Mouse (Mus musculus): ENCODE results near the gene Tas2r119. TPM values are rescaled to one million over a fixed set of nuclear protein-coding genes. Genes with fewer than 3 reads are reported as not detected.

Tas2r119 gene
- not detected in 2 replicates for polyA plus RNA-seq (2016; fragmentation: Nextera tagmentation; extraction: Ambion mirVana)

DNA sequence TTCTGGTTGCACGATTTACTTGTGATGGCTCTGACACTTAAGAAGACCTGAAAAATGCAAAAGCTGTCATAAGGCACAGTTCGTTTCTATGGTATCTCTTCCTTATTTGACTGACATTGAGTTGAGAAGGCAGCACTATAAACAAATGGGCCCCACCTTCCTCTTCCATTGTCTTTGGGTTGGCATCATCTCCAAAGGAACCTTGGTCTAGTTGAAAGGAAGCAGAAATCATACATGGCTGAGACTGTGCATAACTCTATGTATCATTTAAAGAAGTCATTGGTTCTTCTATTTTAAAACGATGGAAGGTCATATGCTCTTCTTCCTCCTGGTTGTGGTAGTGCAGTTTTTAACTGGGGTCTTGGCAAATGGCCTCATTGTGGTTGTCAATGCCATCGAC, at the start of gene Tas2r119:
TSS of gene Tas2r119 (plus strand) at position 301 of the 400 bp plus-strand sequence.
- Histone ChIP-seq H3K4me3 (no peak within 1 kb of the TSS), H3K36me3 (no peaks in the 10 kb centered on the region), H3K4me2 (no peak within 1 kb of the TSS), H3K9ac (no peak within 1 kb of the TSS), H3K27ac (no peak within 1 kb of the TSS), H3K4me1 (no peaks in the 10 kb centered on the region), H3K27me3 (replicated peaks) (no peaks in the 10 kb centered on the region), H3K9me3 (replicated peaks) (no peaks in the 10 kb centered on the region)
- 64% methylated on average over 4 of the region's 4 CpGs for WGBS (ENCODE audit: insufficient replicate concordance)
- ATAC-seq = no peak

DNA sequence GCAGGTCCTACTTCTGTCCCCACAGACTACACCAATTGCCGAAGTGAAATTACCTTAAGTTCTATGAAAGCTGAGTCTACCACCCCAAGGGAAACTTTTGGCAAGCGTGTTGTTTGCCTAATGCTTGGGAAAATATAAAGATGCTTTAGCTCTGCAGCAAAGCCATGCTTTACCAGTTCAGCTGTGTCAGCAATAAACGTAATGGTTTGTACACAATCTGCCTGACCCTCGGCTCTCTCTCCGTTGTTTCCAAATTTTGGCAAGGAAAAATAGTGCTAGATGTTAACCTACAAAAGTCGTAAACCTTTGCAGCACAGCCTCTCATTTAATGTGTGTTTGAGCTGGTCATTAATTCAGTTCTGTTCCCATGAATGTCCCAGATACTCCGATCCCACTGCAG, 44.8 kb upstream of the Tas2r119 start:
- no peaks in the 10 kb centered on the region for H3K4me1 ChIP-seq
- H3K36me3 ChIP-seq = no peaks in the 10 kb centered on the region
- no peak overlapping the region for H3K4me2 ChIP-seq
- H3K9ac ChIP-seq = no peak overlapping the region
- 71% methylated on average over 7 of the region's 7 CpGs for WGBS (ENCODE audit: insufficient replicate concordance)
- no peak for ATAC-seq
- no peak overlapping the region for H3K27ac ChIP-seq
- H3K27me3 ChIP-seq (replicated peaks) = no peaks in the 10 kb centered on the region
- H3K9me3 ChIP-seq (replicated peaks) = no peaks in the 10 kb centered on the region
- no peak overlapping the region for H3K4me3 ChIP-seq

DNA sequence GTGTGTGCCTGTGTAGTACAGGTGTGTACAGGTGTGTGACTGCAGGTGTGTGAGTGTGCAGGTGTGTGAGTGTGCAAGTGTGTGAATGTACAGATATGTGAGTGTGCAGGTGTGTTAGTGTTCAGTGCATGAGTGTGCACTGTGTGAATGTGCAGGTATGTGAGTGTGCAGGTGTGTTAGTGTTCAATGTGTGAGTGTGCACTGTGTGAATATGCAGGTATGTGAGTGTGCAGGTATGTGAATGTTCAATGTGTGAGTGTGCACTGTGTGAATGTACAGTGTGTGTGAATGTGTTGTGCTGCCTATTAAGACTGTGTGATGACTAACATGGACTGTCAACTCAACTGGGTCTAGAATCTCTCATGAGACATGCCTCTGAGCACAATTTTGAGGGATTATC, 35.4 kb upstream of the Tas2r119 start:
- Histone ChIP-seq H3K4me2 (no peak overlapping the region), H3K27ac (no peak overlapping the region), H3K4me1 (no peaks in the 10 kb centered on the region), H3K27me3 (replicated peaks) (no peaks in the 10 kb centered on the region), H3K4me3 (no peak overlapping the region), H3K36me3 (no peaks in the 10 kb centered on the region), H3K9ac (no peak overlapping the region), H3K9me3 (replicated peaks) (no peaks in the 10 kb centered on the region)
- ATAC-seq = no peak

DNA sequence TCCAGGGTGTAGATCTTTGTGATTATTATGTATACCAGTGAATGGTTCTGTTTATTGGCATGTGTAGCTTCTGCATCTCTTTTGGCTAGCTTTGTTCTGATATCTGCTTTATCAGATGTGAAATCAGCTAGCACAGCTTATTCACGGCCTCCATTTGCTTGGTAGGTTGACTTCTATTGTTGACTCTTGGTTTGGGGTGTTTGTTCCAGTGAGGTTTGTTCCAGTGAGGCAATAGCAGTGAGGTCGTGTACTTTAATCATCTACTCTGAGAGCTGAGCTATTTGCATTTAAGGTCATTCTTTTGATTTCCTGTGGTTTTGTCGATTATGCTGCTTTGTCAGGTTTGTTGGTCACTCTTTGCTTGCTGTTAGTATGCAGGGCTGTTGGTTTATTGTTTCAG, 32.8 kb upstream of the Tas2r119 start:
- no peaks in the 10 kb centered on the region for H3K36me3 ChIP-seq
- no peak overlapping the region for H3K27ac ChIP-seq
- no peaks in the 10 kb centered on the region for H3K9me3 ChIP-seq (replicated peaks)
- no peak overlapping the region for H3K4me2 ChIP-seq
- no peak for ATAC-seq
- H3K4me1 ChIP-seq = no peaks in the 10 kb centered on the region
- H3K4me3 ChIP-seq = no peak overlapping the region
- WGBS (ENCODE audit: insufficient replicate concordance) = 33% methylated on average over 3 of the region's 3 CpGs
- no peaks in the 10 kb centered on the region for H3K27me3 ChIP-seq (replicated peaks)
- H3K9ac ChIP-seq = no peak overlapping the region

DNA sequence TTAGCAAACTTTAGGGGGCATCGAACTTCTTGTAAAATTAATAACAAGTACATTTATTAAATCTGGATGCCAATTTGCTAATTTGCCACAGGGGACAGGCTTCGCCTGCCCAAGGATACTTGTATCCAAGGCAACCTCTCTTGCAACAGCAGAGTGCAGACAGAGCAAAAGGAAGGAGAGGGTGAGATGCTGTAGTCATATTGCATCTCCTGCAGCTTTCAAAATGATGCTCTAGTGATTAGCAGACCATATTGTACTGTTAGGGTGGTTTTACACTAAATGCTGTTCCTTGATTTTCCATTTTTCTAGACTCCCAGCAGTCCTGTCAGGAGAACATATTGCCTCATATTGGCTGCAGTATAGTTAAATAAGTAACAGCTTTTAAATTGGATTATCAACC, 23.7 kb upstream of the Tas2r119 start:
- Histone ChIP-seq H3K27me3 (replicated peaks) (no peaks in the 10 kb centered on the region), H3K4me2 (no peak overlapping the region), H3K36me3 (no peaks in the 10 kb centered on the region), H3K4me3 (no peak overlapping the region), H3K9ac (no peak overlapping the region), H3K27ac (no peak overlapping the region), H3K9me3 (replicated peaks) (no peaks in the 10 kb centered on the region), H3K4me1 (no peaks in the 10 kb centered on the region)
- 65% methylated on average over 2 of the region's 2 CpGs for WGBS (ENCODE audit: insufficient replicate concordance)
- ATAC-seq = no peak

DNA sequence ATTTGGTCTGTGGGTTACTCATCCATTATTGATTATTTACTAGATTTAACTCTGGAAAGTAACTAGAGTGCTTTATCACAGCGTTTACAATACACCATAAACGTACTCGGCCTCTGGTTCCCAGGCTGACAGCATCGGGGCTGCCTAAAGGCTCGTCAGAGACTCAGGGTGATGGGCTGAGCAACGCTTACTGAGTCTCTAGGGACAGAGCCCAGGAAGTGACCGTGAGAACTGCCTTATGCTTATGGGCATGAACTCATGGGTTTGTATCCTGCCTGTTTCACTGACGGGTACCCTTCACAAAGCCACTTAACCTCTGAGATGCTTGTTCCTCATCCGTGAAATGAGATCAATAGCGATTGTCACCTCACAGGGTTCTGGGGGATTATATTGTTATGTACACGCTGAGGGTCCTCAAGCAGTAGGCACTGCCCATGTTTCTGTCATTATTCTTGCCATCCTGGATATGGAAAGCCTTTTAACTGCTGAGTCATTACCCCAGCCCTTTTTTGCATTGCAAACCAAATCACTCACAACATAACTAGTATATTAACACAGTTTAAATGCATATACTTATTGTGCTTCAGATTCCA, 23.1 kb upstream of the Tas2r119 start:
- H3K36me3 ChIP-seq = no peaks in the 10 kb centered on the region
- WGBS (ENCODE audit: insufficient replicate concordance) = 67% methylated on average over 11 of the region's 11 CpGs
- H3K27ac ChIP-seq = no peak overlapping the region
- no peaks in the 10 kb centered on the region for H3K9me3 ChIP-seq (replicated peaks)
- no peaks in the 10 kb centered on the region for H3K4me1 ChIP-seq
- no peak overlapping the region for H3K4me3 ChIP-seq
- H3K27me3 ChIP-seq (replicated peaks) = no peaks in the 10 kb centered on the region
- H3K4me2 ChIP-seq = no peak overlapping the region
- no peak overlapping the region for H3K9ac ChIP-seq
- ATAC-seq = no peak

DNA sequence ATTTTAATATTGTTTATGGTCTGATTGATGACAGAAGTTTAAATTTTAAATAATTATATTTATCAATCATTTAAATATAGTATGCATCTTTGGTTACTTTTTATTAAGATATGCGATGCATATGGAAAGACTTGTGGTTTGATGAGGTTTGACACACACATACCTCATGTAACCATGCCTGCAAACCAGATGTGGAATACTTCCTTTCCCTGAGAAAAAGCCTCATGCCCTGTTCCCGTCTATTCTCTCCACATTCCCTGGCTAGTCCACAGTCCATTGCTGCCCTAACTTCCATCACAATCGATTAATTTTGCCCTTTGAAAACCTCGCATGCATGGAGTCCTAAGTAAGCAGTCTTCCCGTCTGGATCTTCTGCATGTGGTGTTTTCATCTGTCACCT, 21.0 kb upstream of the Tas2r119 start:
- Histone ChIP-seq H3K36me3 (no peaks in the 10 kb centered on the region), H3K9me3 (replicated peaks) (no peaks in the 10 kb centered on the region), H3K4me1 (no peaks in the 10 kb centered on the region), H3K4me2 (no peak overlapping the region), H3K9ac (no peak overlapping the region), H3K27ac (no peak overlapping the region), H3K27me3 (replicated peaks) (no peaks in the 10 kb centered on the region), H3K4me3 (no peak overlapping the region)
- 78% methylated on average over 5 of the region's 5 CpGs for WGBS (ENCODE audit: insufficient replicate concordance)
- ATAC-seq = no peak

DNA sequence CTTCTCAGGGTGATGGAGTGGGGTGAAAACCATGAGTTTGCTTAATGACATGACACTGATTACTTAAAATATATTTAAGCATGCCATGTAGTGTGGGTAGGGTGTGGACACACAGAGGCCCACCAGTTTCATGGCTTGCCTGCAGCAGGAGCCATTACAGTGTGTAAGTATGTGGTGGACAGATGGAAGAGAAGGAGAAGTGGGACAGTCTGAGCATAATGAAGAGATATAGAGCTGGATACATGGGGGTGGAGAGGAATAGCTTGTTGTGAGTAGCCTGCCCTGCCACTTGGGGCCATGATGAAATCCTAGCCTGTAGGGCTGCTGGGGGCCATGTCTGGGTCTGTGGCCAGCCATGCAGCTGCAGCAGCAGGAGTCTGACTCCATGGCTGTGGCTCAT, 16.8 kb upstream of the Tas2r119 start:
- Histone ChIP-seq H3K4me2 (no peak overlapping the region), H3K9me3 (replicated peaks) (no peaks in the 10 kb centered on the region), H3K36me3 (no peaks in the 10 kb centered on the region), H3K4me3 (no peak overlapping the region), H3K27ac (no peak overlapping the region), H3K9ac (no peak overlapping the region), H3K27me3 (replicated peaks) (no peaks in the 10 kb centered on the region), H3K4me1 (no peaks in the 10 kb centered on the region)
- no peak for ATAC-seq

DNA sequence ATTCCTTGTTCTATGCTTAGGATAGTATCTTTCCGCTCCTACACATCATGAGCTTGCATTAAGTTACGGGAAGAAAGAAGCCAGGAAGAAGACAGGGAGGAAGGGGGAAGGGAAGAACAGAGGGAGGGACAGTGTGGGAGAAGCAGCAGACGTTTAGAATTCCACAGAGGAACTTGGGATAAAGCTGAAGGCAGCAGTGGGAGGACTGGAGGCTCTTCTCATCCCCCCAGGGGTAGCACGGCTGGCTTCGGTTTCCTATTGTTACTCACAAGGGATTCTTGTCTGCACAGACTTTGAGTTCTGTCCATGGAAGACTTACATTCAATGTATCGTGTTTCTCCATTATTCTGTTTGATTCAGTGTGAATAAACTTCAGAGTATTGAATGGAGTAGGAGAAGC, 5.3 kb upstream of the Tas2r119 start:
- Histone ChIP-seq H3K27ac (no peak overlapping the region), H3K4me2 (no peak overlapping the region), H3K36me3 (no peaks in the 10 kb centered on the region), H3K27me3 (replicated peaks) (no peaks in the 10 kb centered on the region), H3K4me3 (no peak overlapping the region), H3K9me3 (replicated peaks) (no peaks in the 10 kb centered on the region), H3K9ac (no peak overlapping the region), H3K4me1 (no peaks in the 10 kb centered on the region)
- no peak for ATAC-seq
- WGBS (ENCODE audit: insufficient replicate concordance) = 52% methylated on average over 6 of the region's 6 CpGs

DNA sequence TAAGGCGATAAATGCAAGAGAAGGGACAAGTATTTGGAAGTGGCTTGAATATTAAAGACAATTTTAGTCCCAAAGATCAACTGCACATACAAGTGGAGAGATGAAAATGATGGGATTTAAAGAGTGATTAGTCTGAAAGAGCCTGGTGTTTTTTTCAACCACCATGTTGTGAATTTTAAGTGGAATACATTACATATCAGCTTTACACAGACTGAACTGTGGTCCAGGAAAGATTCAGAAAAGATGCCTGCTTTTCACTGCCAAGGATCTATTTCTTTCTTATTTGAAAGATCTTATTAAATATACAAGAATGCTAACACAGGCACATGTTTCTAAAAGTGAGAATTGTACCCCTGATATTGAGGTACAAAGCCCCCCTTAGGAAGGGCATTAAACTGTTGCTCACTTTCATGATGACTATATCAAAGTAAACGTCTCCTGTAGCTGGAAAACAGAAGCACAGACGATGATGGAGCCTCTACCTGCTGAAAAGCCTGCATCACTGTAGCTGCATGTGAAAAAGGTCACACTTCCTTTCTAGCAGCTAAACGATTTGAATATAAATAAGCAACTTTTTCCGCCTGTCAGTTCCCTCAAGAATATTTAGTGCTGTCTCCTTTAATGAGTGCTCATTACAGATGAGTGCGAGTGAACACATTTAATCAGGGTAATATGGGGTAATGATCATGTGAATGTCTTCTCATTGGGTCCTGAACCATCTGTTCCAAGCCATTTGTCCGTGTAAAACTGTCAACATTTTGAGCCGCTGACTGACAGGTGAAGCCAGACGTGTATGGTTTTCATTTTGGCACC, 4.7 kb upstream of the Tas2r119 start:
- Histone ChIP-seq H3K4me2 (no peak overlapping the region), H3K9ac (no peak overlapping the region), H3K4me1 (no peaks in the 10 kb centered on the region), H3K4me3 (no peak overlapping the region), H3K36me3 (no peaks in the 10 kb centered on the region), H3K27ac (no peak overlapping the region), H3K9me3 (replicated peaks) (no peaks in the 10 kb centered on the region), H3K27me3 (replicated peaks) (no peaks in the 10 kb centered on the region)
- no peak for ATAC-seq
- WGBS (ENCODE audit: insufficient replicate concordance) = 69% methylated on average over 9 of the region's 9 CpGs

DNA sequence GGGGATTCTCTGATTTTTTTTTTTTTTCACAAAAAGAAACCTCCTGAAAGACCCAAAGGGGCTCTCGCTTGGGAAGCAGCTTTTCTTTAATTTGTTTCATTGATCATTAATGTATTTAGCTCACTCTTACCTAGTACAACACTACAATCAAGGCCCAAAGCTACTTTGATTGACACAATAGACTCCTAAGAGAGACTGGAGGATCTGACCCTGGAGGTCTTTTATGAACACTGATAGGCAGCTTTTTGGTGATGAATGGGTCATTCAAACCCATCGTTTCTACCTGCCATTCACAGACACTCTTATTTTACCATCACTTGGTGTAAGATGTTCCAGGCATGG, 4.1 kb upstream of the Tas2r119 start:
- no peak overlapping the region for H3K9ac ChIP-seq
- H3K27ac ChIP-seq = no peak overlapping the region
- H3K4me3 ChIP-seq = no peak overlapping the region
- no peaks in the 10 kb centered on the region for H3K36me3 ChIP-seq
- WGBS (ENCODE audit: insufficient replicate concordance) = 50% methylated on average over 2 of the region's 2 CpGs
- H3K4me1 ChIP-seq = no peaks in the 10 kb centered on the region
- H3K9me3 ChIP-seq (replicated peaks) = no peaks in the 10 kb centered on the region
- H3K27me3 ChIP-seq (replicated peaks) = no peaks in the 10 kb centered on the region
- no peak for ATAC-seq
- no peak overlapping the region for H3K4me2 ChIP-seq

DNA sequence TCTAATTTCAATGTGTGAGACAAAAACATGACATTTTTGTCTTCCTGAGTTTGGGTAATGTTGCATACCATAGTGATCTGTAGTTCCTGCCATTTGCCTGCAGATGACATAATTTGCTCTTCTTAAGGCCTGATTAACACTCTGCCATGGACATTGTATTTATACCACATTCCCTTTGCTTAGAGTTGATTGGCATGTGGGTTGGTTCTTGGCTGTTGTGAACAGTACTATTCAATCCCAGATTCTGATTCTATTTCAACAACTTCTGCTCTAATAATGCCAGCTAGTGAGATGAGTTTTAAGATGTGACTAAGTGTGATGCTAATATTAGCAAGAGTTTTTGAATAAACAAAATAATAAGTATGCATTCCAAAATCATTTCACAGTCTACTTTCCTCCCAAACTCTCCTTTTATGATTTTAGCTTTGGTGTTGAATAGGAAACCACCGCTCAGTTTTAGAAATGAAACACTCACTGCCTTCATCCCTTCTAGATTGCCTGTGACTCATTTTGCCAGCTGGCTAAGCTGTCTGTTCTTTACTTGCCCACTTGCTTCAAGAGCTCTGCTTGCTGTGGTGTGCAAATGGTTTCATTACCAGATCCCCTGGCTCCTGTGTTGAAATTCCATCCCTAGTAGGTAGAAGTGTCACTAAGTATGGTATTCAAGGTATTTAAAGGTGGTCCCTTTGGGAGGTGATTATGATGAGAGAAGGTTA, 3.1 kb downstream of the Tas2r119 start:
- ATAC-seq = no peak
- Histone ChIP-seq H3K4me1 (no peaks in the 10 kb centered on the region), H3K9ac (no peak overlapping the region), H3K4me3 (no peak overlapping the region), H3K36me3 (no peaks in the 10 kb centered on the region), H3K27ac (no peak overlapping the region), H3K9me3 (replicated peaks) (no peaks in the 10 kb centered on the region), H3K4me2 (no peak overlapping the region), H3K27me3 (replicated peaks) (no peaks in the 10 kb centered on the region)
- WGBS (ENCODE audit: insufficient replicate concordance) = 65% methylated on average over 1 of the region's 1 CpGs

Measured in liver, embryonic 12.5 days (tissue).